Mouse (Mus musculus) liver, embryonic 14.5 days (tissue): ENCODE data around the gene Pim2. TPM values are rescaled to one million over a fixed set of nuclear protein-coding genes. Genes with fewer than 3 reads are reported as not detected.

ENCODE experiments used
- ATAC-seq: fragments of 200-750 bp; cut with Nextera tagmentation; 2 replicates; pipeline ENCODE4 v1.8.0; 2017; ENCODE audit warnings: moderate number of reproducible peaks, mild to moderate bottlenecking, moderate library complexity; ENCODE audit not compliant: insufficient read depth
- DNase-seq, 3 experiments: peaks; one replicate each; pipeline ENCODE4 v3.0.0-alpha.2; 2012 to 2013; ENCODE audit warnings: low read depth in 3 of 3, low spot score in 3 of 3
- H3K27ac ChIP-seq: fragments of 300-500 bp; sonication (generic); 2 replicates; pipeline ENCODE4 v1.5.1; 2014; ENCODE audit warnings: moderate library complexity, mild to moderate bottlenecking, control low read depth, inconsistent platforms
- H3K27me3 ChIP-seq: fragments of 300-500 bp; sonication (generic); 2 replicates; pipeline ENCODE4 v1.6.1; 2014; ENCODE audit warnings: mild to moderate bottlenecking, low read length, moderate library complexity; ENCODE audit not compliant: control insufficient read depth, insufficient read depth
- H3K36me3 ChIP-seq: fragments of 300-500 bp; sonication (generic); replicated peaks from 2 replicates; pipeline ENCODE4 v1.6.1; 2014; ENCODE audit warnings: low read depth; ENCODE audit not compliant: control insufficient read depth, insufficient read depth
- H3K4me1 ChIP-seq, 2 experiments: fragments of 200-500 bp in 1 of 2; fragments of 300-500 bp in 1 of 2; sonication (generic) in 1 of 2; replicated peaks; 2 replicates each; pipeline ENCODE4 v1.6.1; 2012 to 2014; ENCODE audit warnings: antibody characterized with exemption in 1 of 2, inconsistent platforms in 1 of 2, low read length in 1 of 2; ENCODE audit not compliant: control insufficient read depth in 2 of 2, insufficient read depth in 2 of 2
- H3K4me2 ChIP-seq: fragments of 300-500 bp; sonication (generic); 2 replicates; pipeline ENCODE4 v1.6.1; 2014; ENCODE audit warnings: low read depth, mild to moderate bottlenecking, control low read depth, moderate library complexity
- H3K4me3 ChIP-seq, 2 experiments: fragments of 200-500 bp in 1 of 2; fragments of 300-500 bp in 1 of 2; sonication (generic) in 1 of 2; 2 replicates each; pipeline ENCODE4 v1.5.1; 2012 to 2014; ENCODE audit warnings: low read depth in 2 of 2, low read length in 2 of 2, mild to moderate bottlenecking in 2 of 2, control low read depth in 1 of 2, inconsistent platforms in 1 of 2, moderate library complexity in 1 of 2; ENCODE audit not compliant: insufficient read depth in 1 of 2
- H3K9ac ChIP-seq: fragments of 300-500 bp; sonication (generic); replicated peaks from 2 replicates; pipeline ENCODE4 v1.6.1; 2014; ENCODE audit warnings: mild to moderate bottlenecking, control low read depth, moderate library complexity
- H3K9me3 ChIP-seq: fragments of 300-500 bp; sonication (generic); 2 replicates; pipeline ENCODE4 v1.6.1; 2016; ENCODE audit warnings: low read length, mixed read lengths; ENCODE audit not compliant: control insufficient read depth
- CTCF ChIP-seq: IDR thresholded peaks from 2 replicates; pipeline ENCODE4 v1.5.1; 2016; ENCODE audit warnings: antibody characterized with exemption, low read depth, control low read depth
- EP300 ChIP-seq: IDR thresholded peaks from 2 replicates; pipeline ENCODE4 v1.6.1; 2016; ENCODE audit warnings: antibody characterized with exemption, low read depth
- WGBS: fragments of 180-500 bp; shearing (Covaris S2); extraction: QIAGEN DNeasy Blood & Tissue Kit; methylation state at CpG from one replicate; pipeline ENCODE4 v1.1.7; 2014; ENCODE audit not compliant: insufficient replicate concordance; 5-methylcytosine and 5-hydroxymethylcytosine counted together
- polyA plus RNA-seq, 2 experiments: library from polyadenylated mRNA; depleted of rRNA in 1 of 2; stranded (reverse) in 1 of 2; unstranded in 1 of 2; fragments of >200 nt; fragmentation: Nextera tagmentation in 1 of 2; extraction: Ambion mirVana in 1 of 2; gene quantifications; 2 replicates each; pipeline versions ENCODE4 v1.2.1 to v1.2.3; 2012 to 2014

The Pim2 gene
- polyA plus RNA-seq, 2 experiments, result 2.3 to 2.9 TPM

- Histone ChIP-seq H3K4me3 (no peak overlapping the region), H3K27ac (no peak overlapping the region), H3K4me1 (peaks cover 2 to 12% of the 10 kb centered on the region in 2 experiments; a peak in 2 of 4 replicates), H3K36me3 (peaks cover 9% of the 10 kb centered on the region), H3K27me3 (no peaks in the 10 kb centered on the region), H3K4me2 (no peak overlapping the region), H3K9me3 (no peaks in the 10 kb centered on the region), H3K9ac (no peak overlapping the region)
- 56% methylated on average over 2 of the region's 2 CpGs for WGBS
- ATAC-seq, result no peak
- no peak for DNase-seq
- TF ChIP-seq CTCF, result no peak
- no peak for TF ChIP-seq EP300
Observed at GRCm38 (mm10) chrX:7865343-7865742, 12.7 kb upstream of the Pim2 start.

- H3K9me3 ChIP-seq, result no peaks in the 10 kb centered on the region
- H3K27ac ChIP-seq, result no peak overlapping the region
- DNase-seq, result no peak
- TF ChIP-seq CTCF (no peak), EP300 (no peak)
- H3K36me3 ChIP-seq, result peaks cover 9% of the 10 kb centered on the region
- peaks cover 0 to 9% of the 10 kb centered on the region in 2 experiments; a peak in 1 of 4 replicates for H3K4me1 ChIP-seq
- 53% methylated on average over 2 of the region's 2 CpGs for WGBS
- H3K27me3 ChIP-seq, result no peaks in the 10 kb centered on the region
- H3K4me3 ChIP-seq, result no peak overlapping the region
- no peak overlapping the region for H3K4me2 ChIP-seq
- H3K9ac ChIP-seq, result no peak overlapping the region
- ATAC-seq, result no peak
Observed at GRCm38 (mm10) chrX:7865786-7866185, 12.3 kb upstream of the Pim2 start.

- 82% methylated on average over 1 of the region's 1 CpGs for WGBS
- no peaks in the 10 kb centered on the region for H3K9me3 ChIP-seq
- H3K27me3 ChIP-seq, result no peaks in the 10 kb centered on the region
Observed at GRCm38 (mm10) chrX:7867141-7867540, 10.9 kb upstream of the Pim2 start.

GRCm38 (mm10) chrX:7868506-7868905 lies 9.6 kb upstream of the Pim2 start:
- no peak for TF ChIP-seq CTCF
- no peak for TF ChIP-seq EP300
- Histone ChIP-seq H3K27me3 (no peaks in the 10 kb centered on the region), H3K9ac (no peak overlapping the region), H3K27ac (no peak overlapping the region), H3K36me3 (peaks cover 20% of the 10 kb centered on the region), H3K4me1 (peaks cover 0 to 3% of the 10 kb centered on the region in 2 experiments; a peak in 1 of 4 replicates), H3K4me2 (no peak overlapping the region), H3K9me3 (no peaks in the 10 kb centered on the region), H3K4me3 (no peak overlapping the region)
- DNase-seq (no peak), ATAC-seq (no peak)
- WGBS, result 43% methylated on average over 2 of the region's 2 CpGs

More at GRCm38 (mm10) chrX:7867141-7867540, 10.9 kb upstream of the Pim2 start:
- Histone ChIP-seq H3K4me2 (no peak overlapping the region), H3K27ac (no peak overlapping the region), H3K9ac (no peak overlapping the region), H3K4me1 (peaks cover 0 to 3% of the 10 kb centered on the region in 2 experiments; a peak in 1 of 4 replicates), H3K4me3 (no peak overlapping the region), H3K36me3 (peaks cover 13% of the 10 kb centered on the region)
- DNase-seq (no peak), ATAC-seq (no peak)
- TF ChIP-seq EP300 (no peak), CTCF (no peak)

GRCm38 (mm10) chrX:7869826-7870225 lies 8.2 kb upstream of the Pim2 start:
- H3K36me3 ChIP-seq, result peaks cover 27% of the 10 kb centered on the region
- ATAC-seq (no peak), DNase-seq (no peak)
- no peaks in the 10 kb centered on the region for H3K9me3 ChIP-seq
- no peak overlapping the region for H3K27ac ChIP-seq
- no peaks in the 10 kb centered on the region for H3K27me3 ChIP-seq
- 65% methylated on average over 3 of the region's 3 CpGs for WGBS
- no peak overlapping the region for H3K9ac ChIP-seq
- TF ChIP-seq EP300, result no peak
- no peak for TF ChIP-seq CTCF
- H3K4me1 ChIP-seq, result peaks cover 0 to 3% of the 10 kb centered on the region in 2 experiments; a peak in 1 of 4 replicates
- no peak overlapping the region for H3K4me2 ChIP-seq
- no peak overlapping the region for H3K4me3 ChIP-seq
